Mouse (Mus musculus) MEL-GATA-1-ER (cell line): ENCODE measurements around the gene Gm49383.

Source experiments
- DNase-seq: peaks from one replicate; pipeline ENCODE4 v3.0.0-alpha.2; 2012; ENCODE audit warnings: low read depth; ENCODE audit errors: extremely low read depth

Gm49383 gene

DNA sequence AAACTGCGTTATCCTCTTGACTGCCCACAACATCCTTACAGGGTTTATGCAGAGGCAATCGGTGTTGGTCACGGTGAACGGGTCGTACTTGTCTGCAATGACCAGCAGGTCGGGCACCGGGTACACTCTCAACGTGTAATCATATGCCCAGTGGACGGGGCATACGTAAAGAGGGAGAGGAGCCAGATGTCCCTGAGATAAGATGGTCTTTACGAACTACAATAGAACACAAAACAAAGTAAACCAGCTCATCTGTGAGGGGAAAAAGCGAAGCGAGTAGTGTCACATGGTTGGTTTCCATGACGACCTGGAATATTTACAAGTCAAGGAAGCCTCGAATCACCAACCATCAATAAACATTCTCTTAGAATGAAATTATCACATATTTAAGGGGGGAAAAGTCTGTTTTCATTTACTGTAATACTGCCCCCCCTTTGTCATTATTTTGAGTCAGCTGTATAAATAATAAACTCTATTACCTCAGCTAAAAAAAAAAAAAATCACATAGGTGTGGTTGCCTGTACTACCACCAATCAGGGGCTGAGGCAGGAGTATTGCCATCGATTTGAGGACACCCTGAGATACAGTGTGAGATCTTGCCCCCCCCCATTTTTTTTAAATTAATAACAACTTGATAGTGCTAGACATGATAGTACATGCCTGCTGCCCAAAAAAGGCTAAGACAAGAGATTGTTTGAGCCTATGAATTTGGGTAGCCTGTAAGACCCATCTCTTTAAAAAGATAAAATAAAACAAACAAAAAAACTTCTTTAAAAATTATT is 7.3 kb upstream of the Gm49383 start, which contains the start of gene Gm49384:
Gene Gm49384, minus strand, starts transcription at position 216 of the 782 bp plus-strand sequence.
- DNase-seq, result no peak

DNA sequence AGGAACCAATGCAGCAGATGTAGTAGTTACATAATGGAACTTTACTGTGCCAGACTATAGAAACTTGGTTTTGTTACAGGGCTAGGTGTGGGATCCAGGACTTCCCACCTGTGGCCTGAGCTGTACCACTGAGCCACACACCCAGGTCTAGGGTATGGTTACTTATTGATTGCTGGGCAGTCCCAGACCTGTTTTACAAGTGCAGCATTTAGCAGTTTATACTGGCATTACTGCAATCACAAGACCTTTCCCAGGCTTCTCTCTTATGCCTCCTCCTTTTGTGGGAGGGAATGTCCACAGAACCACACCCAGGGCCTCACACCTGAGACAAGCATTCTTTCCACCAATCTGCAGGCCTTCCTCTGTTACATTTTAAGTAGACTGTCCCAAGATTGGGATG is 2.1 kb upstream of the Gm49383 start:
- no peak for DNase-seq

DNA sequence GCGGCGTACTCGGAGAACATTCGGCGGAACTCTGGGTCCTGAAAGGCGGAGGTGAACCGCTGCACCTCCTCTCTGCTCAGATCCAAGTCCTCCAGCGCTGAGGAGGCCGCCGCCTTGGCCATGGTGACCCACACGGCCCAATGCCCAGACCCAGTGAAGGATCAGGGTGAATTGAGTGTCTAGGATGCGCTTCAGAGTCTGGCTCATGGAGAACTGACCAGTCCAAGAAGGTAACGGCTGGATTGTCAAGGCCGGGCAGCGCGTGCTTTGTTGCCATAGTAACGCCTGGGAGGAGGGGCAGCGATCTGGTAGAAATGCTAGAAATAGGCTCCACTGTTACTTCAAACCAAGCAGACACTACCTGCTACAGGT is 1.2 kb upstream of the Gm49383 start, which contains the start of gene Dnaaf2:
Gene Dnaaf2, minus strand, starts transcription at position 266 of the 372 bp plus-strand sequence.
- no peak for DNase-seq

DNA sequence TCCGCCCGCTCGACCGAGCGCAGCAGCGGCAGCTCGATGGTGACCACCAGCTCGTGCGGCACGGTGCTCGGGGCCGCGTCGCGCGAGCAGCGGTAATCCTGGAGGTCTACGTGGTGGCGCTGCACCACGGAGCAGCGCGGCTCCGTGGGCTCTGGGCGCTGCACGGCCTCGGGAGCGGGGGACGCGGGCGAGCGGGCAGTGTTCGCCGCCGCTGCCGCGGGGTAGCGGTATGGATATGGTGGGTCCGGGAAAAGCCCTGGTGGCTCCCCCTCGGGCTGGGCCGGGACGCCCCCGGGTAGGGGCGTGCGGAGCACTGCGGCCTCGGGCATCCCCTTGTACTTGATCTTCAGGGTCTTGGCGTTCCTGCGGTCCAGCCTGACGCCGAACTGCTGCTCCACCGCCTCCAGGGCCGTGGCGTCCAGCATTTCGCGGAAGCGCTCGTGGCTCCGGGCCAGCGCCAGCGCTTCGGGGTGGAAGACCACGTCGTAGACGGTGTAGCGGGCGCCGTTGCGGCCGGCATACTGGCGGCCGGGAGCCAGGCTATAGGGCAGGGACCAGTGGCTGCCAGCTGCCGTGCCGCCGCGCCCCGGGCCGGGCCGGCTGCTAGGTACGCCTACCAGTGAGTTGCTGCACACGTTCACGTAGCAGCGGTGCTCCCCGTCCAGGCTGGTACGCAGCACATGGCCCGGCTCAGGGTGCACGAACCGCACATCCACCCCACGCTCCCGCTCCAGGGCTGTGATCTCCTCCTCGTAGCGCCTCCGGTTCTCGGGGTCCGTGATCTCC is 667 bp upstream of the Gm49383 start:
- DNase-seq, result no peak

DNA sequence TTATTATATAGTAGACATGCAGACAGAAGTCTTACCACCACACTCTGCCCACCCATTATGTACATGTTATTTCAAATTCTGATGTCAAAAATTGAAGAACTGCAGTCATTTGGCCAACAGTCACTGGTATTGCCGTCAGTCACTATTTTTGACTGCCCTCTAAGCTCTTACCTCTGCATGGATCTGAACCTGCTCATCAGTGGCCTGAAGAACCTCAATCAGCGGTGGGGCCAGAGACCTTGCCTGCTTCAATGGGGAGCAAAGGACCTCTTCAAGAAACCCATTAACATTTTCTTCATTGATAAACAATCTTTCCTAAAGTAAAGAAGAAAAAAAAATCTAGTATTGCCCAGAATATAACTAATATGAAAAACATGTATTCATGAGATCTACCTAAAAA is 4.3 kb downstream of the Gm49383 start:
- DNase-seq, result no peak

DNA sequence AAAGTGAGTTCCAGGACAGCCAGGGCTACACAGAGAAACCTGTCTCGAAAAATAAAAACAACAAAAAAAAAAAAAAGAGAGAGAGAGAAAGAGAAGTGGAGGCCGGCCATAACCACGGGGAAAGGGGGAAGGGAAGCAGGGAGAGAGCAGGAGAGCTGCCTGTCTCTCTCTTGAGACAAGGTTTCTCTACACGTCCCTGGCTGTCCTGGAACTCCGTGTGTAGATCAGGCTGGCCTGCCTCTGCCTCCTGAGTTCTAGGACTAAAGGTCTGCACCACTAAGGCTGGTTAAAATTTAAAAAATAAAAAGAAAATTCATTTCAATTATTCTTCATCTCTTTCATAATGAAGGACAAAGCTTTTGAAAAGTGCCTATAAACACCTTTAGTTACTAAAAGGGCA is 5.5 kb downstream of the Gm49383 start:
- DNase-seq, result no peak

DNA sequence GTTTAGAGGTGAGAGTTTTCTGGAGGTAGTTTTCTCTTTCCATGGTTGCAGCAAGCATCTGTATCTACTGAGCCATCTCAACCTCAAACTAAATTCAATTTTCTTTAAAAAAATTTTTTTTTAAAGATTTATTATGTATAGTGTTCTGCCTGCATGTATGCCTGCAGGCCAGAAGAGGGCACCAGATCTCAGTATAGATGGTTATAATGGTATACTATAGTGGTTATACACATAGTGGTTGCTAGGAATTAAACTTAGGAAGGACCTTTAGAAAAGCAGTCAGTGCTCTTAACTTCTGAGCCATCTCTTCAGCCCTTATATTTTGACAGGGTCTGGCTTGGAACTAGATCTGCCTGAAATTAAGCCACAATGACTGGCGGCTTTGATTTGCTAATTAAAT is 6.4 kb downstream of the Gm49383 start:
- DNase-seq, result no peak

DNA sequence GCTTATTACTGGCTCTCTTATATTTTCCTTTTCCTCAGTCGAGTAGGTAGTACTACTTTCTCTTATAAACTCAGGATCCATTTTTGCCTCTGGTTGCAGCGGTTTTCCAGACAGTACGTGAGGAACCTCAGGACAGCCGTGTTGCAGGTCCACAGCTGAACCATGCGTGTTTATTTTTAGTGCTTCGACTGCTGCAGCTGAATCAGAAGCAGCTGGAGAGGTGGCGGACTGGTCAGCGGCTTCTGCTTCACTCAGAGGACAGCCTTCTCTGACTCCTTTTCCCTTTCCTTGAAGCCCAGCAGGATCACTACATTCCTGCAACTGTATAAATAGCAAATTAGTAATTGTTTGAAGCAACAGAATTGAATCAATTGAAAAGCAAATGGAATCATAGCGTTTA is 6.8 kb downstream of the Gm49383 start:
- no peak for DNase-seq

DNA sequence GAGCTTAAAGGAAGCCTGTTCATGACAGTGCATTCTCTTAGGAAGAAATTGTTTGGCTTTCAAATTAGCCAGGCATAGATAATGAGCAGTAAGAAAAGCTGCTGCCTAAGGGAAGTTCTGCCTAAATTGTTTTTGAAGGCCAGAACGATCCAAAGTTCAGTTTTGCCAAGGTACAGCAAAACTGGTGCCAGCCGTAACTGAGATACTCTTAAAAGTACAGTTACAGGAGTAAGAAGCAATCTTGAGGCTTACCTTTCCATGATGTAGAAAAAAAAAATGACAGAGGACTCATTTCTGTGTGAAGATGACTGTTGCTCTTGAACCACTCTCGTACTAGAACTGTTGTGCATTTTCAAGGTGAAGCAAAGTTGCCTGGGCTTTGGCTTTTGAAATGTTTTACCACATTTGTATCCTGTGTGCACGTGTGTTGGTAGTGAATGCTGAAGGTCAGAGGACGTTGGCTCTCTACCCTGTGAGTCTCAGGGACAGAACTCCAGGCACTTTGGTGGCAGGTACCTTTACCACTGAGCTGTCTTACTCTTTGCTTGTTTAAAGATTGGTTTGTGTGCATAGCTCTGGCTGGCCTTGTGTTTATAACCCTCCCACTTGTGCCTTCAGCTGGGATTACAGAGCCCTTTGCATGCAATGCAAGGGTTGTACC is 10.0 kb downstream of the Gm49383 start:
- DNase-seq, result no peak

DNA sequence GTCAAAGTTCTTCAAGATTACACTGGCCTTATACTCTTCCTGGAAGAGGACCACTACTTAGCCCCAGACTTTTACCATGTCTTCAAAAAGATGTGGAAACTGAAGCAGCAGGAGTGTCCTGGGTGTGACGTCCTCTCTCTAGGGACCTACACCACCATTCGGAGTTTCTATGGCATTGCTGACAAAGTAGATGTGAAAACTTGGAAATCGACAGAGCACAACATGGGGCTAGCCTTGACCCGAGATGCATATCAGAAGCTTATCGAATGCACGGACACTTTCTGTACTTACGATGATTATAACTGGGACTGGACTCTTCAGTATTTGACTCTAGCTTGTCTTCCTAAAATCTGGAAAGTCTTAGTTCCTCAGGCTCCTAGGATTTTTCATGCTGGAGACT is 11.5 kb downstream of the Gm49383 start:
- no peak for DNase-seq

DNA sequence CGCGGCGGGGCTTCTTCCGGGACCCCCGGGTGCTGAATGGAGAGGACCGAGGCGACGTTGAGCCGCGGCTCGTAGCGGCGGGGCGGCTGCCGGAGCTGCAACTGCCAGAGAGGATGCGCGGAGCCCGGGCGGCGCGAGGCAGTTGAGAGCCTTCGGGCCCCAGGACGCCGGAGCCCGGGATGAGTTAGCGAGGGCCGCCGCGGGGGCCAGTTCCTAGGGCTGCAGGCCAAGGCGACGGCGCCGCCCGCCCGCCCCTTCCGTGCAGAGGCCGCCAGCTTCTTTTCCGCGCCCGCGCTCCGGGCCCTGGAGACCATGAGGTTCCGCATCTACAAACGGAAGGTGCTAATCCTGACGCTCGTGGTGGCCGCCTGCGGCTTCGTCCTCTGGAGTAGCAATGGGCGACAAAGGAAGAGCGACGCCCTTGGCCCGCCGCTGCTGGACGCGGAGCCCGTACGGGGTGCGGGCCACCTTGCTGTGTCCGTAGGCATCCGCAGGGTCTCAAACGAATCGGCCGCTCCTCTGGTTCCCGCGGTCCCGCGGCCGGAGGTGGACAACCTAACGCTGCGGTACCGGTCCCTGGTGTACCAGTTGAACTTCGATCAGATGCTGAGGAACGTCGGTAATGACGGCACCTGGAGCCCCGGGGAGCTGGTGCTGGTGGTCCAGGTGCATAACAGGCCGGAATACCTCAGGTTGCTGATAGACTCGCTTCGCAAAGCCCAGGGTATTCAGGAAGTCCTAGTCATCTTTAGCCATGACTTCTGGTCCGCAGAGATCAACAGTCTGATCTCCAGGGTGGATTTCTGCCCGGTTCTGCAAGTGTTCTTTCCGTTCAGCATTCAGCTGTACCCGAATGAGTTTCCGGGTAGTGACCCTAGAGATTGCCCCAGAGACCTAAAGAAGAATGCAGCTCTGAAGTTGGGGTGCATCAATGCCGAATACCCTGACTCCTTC is 12.3 kb downstream of the Gm49383 start:
- no peak for DNase-seq

DNA sequence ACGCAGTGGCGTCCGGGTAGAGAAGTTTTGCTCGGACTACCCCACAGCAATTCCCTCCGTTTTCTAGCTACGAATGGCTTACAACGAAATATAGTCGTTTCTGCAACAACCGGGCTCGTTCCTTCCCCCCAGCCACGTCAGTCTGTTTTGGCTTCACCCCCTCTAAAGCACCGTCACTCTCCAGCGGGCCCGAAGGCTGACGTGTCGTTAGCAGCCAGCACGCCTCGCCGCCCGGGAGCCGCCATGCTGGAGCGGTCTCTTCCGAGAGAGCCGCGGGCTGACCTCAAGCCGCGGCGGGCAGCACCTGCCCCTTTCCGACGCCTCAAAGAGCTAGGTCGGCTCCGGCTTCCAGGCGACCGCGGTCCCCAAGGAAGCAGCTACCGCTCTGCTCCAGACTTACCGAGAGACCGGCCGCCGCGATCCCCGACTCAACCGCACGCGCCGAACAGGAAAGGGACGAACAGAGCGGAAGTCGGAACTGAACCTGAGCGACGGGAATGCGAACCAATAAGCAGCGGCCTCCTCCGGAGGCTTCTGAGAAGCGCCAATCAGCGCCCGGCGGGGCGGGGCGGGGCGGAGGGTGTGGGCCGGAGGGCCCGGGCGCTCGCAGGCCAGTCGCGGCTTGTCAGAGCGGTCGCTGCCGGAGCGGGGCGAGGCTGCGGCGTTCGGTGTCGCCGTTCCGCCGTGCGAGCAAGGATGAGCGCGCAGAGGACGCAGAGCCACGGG is 13.2 kb downstream of the Gm49383 start, which contains the start of the genes Rpl36al and Mgat2:
Gene Rpl36al, minus strand, starts transcription at position 501 of the 726 bp plus-strand sequence.
Gene Mgat2, plus strand, starts transcription at position 575 of the 726 bp plus-strand sequence.
- DNase-seq, result peak; percentile 94

DNA sequence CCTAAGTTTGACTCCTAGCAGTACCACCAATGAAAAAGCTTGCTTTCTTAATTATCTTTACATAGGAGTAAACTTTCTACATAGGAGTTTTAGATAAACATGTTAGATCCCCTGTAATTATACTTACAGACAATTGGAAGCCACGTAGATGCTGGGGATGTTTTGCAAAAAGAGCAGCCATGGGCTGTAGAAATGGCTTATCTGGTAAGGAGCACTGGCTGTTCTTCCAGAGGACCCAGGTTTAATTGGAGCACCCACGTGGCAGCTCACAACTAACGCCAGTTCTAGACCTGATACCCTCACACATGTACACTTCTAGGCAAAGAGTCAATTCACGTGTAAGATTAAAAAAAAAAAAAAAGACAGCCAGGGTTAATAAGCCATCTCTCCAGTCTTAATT is 15.1 kb downstream of the Gm49383 start:
- DNase-seq, result no peak

DNA sequence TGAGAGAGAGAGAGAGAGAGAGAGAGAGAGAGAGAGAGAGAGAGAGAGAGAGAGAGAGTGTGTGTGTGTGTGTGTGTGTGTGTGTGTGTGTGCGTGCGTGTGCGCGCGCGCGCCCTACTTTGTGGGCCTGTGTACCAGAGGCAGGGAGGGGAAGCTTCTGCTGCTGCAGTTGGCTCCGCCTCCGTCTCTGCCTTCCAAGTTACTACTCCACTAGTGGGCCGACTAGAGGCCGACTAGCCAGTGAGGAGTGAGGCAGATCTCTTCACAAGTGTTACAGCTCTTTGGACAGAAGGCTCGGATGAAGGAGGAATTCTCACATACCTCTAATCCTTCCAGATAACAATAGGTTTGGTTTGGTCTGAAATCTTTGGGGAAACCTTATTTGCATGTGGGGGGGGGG is 17.5 kb downstream of the Gm49383 start:
- DNase-seq, result no peak

DNA sequence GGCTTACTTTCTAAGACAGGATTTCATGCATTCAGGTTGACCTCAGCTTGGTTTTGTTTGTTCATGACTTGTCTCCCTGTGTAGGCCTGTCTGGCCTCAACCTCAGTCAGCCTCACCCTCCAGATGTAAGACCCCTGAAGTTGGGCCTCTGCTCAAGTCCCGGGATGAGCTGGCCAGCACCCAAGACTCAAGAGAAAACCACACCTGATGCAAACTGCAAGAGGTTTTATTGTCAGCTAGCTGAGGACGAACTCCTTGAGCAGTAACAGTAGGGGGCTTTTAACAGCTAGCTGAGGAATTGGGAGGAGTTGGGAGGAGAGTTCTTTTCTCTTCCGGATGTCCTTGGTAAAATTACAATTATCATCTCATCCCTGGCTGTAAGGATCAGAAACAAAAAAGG is 19.4 kb downstream of the Gm49383 start:
- DNase-seq, result no peak

DNA sequence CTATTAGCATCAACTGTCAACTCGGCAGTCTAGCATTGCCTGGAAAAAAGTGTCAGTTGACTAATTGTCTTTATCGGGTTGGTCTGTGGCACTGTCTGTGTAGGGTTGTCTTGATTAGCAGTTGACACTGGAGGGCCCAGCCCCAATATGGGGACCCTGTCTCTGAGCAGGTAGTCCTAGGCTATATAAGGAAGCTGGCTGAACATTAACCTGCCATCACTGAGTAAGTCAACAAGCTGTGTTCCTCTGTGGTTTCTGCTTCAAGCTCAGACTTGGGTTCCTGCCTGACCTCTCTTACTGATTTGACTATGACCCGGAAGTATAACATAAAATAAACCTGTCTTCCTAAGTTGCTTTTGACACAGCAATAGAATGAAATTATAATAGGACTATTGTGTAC is 20.9 kb downstream of the Gm49383 start:
- DNase-seq, result no peak

DNA sequence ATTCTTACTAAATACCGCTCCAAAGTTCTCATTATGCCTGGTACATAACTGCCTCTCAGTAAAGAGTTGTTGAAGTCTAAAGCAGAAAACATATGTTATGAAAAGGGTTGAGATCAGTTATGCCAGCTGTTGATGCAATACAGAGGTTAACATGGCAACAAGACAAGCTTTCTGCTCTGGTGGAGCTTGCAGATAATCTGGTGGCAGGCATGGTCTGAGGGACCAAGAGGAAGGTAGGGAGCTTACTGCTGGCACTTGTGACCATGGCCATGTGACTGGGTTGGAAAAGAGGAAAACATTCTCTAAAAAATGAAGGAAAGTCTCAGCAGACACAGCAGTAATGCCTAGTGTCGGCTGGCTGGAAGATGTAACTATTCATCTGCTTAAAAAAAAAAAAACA is 25.6 kb downstream of the Gm49383 start:
- no peak for DNase-seq

DNA sequence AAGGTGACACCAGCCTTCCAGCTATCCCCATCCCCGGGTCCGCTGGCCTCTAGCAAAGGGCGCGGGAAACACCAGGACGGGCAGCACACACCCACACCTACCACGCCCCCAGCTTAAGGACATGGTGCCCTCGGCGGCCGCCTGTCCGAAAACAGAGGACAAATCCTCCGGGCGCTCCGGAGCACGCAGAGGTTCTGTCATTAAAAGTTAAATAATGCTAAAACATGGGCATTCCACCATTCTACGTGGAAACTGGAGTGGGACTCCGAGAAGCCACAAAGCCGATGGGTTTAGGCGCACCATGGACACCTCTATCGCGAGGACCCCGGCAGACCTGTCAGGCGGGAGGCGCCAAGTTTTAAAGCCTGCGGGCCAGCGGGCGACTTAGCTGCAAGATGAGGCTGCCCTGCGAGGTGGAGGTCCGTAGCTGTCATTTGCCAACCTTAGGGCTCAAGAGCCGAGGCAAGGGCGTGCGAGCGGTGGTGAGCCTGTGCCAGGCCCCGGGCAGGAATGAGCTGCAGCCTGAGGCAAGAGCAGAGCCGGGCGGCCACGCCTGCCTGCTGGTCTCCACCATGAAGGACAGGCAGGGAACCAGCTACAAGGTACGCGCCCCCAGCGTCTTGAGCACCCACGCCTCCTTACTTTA is 28.3 kb downstream of the Gm49383 start, which contains the start of gene Lrr1:
Gene Lrr1, plus strand, starts transcription at position 354 of the 646 bp plus-strand sequence.
- peak; percentile 72 for DNase-seq

DNA sequence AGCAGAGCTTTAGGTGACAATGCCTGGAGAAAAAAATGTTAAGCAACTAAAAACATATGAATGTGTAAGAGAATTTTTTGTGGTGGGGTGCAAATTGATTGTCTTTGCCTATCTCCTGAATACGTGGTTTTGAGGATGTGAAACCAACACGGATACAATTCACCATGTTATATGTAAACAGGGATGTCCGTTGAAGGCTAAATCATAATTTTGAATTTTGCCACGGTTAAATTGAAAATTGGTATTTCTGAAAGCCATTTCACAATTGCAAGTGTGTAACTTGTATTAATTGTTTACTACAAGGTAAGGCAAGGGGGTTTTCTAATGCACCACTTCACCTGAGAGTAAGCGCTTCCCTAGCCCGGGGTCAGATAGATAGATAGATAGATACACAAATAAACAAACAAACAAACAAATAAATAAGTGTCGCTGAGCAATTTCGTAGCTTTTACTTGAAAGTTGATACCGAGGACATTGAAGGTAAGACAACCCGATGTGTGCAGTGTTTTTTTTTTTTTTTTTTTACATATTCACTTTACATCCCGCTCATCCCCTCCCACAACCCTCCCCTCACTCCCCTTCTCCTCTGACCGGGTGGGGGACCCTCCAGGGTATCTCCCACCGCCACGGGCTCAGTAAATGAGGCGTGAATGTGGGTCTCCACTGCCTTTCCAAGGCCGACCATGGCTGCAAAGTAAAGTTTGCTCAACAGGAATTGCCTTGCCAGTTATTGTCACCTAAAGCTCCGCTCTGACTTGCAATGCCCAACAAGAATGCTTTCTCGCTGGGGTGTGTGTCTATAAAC is 29.0 kb downstream of the Gm49383 start:
- no peak for DNase-seq
